Mouse (Mus musculus) bone marrow macrophage, adult 2 months (primary cell): ENCODE measurements at regions not wholly inside any gene's neighbourhood (a gene's known extent, or its start where the extent isn't known, plus 50 kb on each side); places are given as distances from the start of the nearest gene placed in this dataset.

Experiments
- CTCF ChIP-seq: IDR thresholded peaks from 2 replicates; pipeline ENCODE4 v1.5.1; 2012; ENCODE audit warnings: low read depth, mild to moderate bottlenecking, low read length, moderate library complexity
- POLR2A ChIP-seq: IDR thresholded peaks from 2 replicates; pipeline ENCODE4 v1.6.1; 2012; ENCODE audit warnings: mild to moderate bottlenecking, low read depth, low read length, borderline replicate concordance

DNA sequence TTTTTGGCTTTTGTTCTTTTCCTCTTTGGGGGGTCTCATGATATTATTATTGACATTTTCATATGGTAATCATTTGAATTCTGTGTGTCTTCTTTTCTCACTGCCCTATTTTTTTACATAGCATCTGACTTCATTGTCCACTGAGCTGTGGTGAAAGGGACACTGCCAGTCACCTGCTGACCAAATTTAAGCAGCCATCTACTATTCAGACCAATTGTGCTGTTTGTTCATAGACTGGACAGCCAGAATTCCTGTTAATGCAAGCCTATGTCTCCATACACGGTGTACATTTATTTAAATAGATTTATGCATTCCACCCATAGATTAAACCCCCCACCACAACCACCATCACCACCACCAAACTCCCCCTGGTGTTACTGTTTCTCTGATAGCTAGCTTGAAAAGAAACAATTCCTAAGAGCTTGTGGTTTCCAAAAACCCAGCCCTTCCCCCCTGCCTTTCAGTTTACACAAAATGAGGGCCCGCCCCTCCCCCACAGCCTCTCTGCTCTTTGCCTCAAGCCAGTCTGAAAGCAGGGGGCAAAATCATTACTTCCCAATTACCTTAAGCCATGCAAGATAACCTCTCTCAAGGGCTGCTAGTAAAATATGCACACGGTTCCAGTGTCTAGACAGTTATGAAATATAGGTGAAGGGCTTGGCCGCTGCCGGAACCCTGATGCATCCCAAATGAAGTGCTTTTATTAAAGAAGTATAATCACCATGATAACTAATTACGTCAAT is 390.8 kb upstream of the Cited2 start:
- TF ChIP-seq POLR2A (no peak), CTCF (no peak)
